Mouse (Mus musculus): ENCODE results near the gene Trabd2b.

The Trabd2b gene

DNA sequence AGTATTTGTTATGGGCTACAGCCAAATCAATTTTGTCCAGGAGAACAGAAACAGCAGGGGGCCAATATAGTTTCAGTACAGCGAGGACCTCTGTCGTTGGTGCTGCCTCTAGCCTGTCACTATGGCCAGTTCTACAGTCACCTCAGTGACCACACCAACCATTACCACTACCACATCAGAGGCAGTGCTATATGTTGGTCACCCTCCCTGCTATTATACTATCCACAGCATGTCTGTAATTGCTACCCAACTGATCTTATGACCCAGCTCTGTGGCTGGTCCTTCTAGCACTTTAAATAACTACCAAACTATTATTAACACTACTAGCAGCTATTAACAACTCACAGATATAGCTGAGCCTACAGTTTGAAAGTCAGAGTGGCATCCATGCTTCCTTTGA is 87.5 kb downstream of the Trabd2b start:
- DNase-seq (ENCODE audit: low read depth, low spot score), result no peak

DNA sequence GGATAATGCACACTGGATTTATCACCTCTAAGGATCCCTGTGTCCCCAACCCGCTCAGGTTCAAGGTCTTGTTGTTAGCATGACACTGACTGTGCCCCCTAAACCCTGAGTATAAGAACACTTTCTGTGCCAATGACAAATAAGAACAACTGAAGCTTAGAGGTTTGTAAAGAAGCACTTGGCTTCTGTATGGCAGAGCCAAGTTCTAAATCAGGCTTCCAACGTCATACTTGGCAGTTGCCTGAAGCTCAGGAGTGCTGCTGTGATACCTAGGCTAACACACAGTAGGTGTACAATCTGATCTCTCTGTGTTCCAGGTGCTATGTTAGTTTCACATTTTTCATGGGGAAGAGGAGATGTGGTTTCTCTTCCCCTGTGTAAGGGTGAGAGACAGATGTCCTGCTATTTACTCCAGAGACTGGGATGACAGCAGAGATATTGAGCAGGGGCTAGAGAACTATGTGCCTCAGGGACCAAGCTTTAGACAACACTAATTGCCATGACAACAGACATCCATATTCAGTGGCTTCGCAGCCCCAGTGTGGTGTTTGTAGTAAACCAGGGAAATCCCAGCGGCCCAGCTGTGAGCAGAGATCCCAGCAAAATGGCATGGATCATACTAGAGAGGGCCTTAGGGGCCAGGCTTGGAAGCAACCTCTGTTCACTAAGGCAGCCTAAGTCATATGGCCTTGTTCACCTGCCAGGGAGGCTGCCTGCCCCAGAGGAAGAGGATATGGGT is 89.3 kb downstream of the Trabd2b start:
- DNase-seq (ENCODE audit: low read depth, low spot score), result no peak

DNA sequence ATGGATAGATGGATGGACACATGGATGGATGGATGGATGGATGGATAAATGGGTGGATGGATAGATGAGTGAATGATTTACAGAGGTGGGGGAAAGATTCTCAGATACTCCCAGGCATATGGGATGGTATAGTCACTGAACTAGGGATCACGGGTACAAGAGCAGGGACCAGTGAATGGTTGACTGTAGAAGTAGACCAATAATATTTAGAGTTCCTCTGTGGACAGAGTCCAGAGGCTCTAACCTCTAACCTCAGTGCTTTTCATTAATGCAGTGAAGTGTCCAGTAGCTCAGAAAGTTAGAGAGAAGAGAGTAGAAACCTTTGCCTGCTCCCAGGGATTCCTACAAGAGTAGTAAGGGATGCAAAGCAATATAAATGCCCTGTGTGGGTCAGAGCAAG is 93.1 kb downstream of the Trabd2b start:
- no peak for DNase-seq (ENCODE audit: low read depth, low spot score)

DNA sequence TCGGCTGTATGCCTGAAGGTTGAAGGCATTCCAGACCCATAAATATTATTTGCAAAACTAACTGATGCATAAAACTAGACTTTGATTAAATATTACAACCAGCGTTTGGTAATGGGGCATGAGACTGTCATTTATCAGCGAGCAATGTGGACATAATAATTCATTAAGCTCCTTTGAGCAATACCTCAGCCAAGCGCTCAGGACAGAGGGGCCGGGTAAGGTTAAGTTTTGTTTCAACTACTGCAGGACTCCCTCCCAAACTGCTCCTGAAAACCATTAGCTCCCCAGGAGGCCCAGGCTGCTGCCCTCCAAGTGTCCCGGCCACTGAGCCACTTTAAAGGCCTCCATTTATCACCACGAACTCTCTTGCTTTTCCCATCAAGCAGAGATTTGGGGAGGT is 93.8 kb downstream of the Trabd2b start:
- no peak for DNase-seq (ENCODE audit: low read depth, low spot score)

DNA sequence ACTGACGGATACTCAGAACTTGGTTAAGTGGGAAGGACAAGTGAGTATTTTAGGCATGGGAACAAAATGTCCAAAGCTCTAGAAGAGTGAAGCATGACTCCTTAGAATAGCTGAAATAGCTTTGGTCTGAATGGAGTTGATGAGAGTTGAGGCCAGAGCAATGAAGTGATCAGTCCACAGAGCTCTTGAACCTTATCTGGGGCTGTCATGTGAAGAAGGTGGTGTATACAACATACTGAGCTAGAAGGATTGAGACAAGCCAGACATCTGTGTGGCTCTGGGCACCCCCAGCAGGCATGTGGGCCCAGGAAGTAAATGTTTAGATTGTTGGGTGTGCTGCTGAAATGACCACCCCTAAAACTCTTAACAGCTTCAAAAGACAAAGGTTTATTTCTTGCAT is 94.5 kb downstream of the Trabd2b start:
- DNase-seq (ENCODE audit: low read depth, low spot score), result no peak

DNA sequence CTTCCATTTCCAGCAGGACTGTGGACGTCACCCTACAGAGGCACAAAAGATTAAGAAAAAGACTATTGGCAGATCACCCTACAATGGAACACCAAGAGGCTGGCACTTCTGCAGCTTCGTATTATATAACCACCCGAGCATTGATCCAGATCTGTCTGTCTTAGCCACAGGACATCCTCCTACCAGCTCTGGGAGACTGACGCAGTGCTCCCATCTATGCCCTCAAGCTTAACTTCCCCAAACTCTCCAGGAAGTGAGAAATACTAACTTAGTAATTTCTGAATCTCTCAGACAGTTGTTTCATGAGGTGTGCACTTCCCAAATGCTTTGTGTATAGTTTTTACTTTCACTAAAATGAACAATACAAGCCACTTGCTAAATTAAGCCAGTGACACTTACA is 95.1 kb downstream of the Trabd2b start:
- no peak for DNase-seq (ENCODE audit: low read depth, low spot score)

DNA sequence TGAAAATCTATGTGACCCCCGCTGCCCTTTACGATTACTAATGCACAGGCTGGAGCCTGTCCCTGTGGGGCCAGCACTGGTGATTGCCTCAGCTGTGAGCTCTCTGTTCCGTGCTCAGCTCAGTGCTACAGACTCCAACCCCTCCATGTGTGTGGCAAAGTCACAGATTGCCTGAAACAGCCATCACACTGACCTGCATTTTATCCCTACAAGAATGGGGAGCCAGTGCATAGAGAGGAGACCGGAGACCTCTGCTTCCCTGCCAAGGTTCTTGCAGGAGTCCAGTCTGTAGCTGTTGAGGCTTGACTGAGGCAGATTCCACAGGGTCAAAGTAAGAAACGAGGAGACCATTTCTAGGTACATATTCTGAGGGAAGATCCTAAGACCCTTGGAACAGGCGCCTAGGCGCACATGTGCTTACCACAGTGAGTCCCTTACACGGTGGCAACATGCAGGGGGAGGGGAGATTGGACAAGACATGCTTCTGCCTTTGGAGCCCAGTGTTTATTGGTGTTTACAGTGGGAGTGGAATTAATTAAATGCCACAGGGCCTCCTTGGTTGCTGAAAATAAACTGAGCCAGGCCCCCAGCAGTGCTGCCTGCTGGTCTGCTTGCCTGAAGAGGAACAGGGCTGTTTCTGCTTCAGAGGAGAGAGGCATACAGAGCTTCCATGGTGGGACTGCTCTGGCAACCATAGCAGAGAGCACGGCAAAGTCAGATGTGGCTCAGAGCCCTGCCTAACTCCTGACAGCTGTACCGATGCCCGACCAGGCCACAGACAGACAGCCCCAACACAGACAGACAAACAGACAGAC is 97.9 kb downstream of the Trabd2b start:
- DNase-seq (ENCODE audit: low read depth, low spot score), result no peak

DNA sequence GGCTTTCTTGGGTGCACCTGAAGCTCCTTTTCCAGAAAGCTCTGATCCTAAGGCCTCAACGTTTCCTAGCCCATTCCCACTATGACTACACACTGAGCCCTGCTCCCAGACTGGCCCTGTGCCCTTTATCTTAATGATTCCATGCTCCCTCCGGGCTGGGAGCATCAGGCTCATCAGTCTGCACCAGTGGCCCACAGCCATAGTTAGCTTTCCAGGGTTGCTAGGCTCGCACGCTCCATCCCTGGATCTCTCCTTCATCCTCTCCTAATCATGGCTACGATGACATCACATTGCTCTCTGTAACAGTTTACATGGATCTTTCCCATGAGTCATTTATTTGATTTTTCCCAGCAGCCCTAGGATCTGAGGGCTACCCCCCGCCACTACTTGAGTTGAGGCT is 103.1 kb downstream of the Trabd2b start:
- DNase-seq (ENCODE audit: low read depth, low spot score), result no peak

DNA sequence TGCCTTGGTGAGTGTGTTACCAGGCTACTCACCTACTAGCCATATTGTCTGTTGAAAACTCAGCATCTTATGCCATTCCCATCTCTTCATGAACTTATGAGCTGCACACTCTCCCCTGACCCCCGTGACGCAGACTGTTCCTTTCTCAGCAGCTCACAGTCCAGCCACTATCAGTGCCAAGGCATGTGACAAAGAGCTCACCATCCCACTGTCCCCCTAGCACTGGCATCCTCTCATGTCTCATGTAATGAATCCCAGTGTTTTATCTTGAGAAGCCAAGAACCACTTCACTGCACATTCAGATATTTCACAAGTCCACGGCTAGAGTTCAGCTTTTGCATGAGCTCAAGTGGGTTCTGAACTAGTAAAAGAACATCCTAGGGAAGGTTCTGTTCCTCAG is 105.1 kb downstream of the Trabd2b start:
- no peak for DNase-seq (ENCODE audit: low read depth, low spot score)

DNA sequence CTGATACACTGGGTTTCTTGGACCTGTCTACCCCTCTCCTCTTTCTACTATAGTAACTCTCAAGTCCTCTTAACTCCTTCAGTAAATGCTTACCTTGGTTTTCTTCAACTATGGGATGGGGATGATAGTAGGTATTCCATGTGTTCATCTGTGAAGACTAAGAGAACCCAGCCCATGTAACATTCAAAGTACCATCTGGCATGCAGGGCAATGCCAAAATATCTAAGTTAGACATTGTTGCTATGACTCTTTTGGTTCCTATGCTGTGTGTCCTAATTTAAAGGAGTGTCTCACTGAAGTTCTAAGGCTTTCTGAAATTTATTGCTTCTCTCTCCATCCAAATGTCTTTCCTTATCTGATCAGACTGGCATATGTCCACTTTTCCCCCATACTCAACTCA is 106.6 kb downstream of the Trabd2b start:
- no peak for DNase-seq (ENCODE audit: low read depth, low spot score)

DNA sequence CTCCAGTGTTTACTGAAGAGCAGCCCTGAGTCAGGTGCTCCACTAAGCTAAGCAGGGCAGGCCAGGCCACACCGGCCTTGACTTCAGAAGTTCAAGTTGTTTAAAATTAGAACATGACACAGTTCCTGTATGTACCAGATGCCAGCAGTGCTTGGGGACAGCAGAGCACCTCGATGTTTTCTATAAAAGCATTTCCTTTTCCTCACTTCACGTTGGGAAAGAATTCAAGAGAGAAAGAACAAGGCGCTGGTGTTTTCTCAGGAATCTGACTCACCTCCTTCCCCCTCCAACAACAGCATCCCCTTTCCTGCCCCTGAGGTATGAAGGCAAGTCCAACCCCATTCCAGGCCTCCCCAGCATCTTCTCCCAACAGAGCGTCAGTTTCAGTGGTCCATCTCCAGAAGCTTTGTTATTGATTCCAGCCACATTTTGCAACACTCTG is 108.8 kb downstream of the Trabd2b start:
- DNase-seq (ENCODE audit: low read depth, low spot score), result no peak

DNA sequence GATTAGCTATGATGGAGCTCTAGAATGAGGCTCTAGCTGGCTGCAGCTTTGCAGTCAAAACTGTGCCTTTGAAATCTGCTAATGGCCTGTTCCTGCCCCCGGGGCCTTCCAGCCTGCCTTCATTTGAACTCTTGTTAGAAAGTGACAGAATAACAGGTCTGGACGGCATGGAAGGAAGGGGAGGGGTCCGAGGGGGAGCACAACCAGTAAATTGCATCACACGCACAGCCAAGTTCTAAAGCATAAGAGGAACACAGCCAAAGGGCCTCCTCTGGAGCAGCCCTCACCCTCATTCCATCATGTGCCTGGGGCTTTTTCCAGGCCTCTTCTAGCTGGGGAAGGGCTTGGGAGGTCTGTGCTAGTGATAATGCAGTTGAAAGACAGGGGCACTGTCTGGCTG is 110.1 kb downstream of the Trabd2b start:
- DNase-seq (ENCODE audit: low read depth, low spot score), result no peak

DNA sequence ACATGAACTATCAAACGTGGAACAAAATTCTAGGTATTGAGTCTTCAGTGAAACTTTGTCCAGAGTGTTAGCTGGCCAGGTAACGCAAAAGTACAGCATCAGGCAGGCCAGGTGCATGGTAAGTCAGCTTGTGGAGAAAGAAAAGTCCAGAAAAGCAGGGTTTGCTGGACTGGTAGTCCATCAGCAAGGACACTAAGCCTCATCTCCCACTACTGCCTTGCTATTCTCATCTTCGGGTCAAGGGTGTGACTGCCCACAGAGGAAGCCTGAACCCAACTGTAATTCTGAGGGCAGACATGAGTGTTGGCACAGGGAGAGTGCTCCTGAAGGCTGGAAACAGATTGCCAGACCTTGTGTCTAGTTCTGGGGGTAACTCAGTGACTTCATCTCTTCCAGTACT is 111.5 kb downstream of the Trabd2b start:
- DNase-seq (ENCODE audit: low read depth, low spot score), result no peak

DNA sequence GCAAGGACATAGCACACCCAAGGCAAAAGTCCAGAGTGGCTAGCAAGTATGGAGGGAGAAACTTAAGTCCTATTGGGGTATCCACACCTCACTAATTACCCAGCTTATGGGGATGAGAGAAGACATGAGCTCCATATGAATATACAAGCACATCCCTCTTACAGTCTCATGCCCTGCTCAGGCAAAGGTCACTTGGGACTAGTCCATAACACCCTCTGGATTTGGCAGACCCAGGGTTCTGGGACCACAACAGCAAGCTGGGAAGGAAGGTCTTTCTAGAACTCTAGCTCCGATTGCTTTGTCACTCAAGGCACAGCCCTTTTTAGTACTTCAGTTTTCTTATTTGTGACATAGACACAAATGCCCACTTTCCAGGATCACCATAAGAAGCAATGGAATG is 112.0 kb downstream of the Trabd2b start:
- DNase-seq (ENCODE audit: low read depth, low spot score), result no peak

DNA sequence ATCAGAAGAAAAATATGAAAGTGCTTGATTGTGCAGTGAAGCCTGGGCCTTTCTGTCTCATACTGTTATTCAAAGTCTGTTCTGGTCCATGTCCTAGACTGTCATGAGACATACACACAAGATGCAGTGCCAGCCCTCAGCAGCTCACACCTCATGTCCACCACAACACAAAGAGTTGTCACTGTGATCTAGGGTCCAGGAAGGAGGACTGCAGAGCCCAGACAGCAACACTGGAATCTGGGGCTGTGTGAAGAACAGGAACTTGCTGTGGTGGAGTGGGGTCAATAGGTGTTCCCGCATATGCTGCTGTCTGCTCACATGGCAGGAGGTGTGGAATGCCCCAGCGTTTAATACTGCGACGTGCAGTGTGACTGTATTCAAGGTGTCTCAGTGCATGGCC is 112.8 kb downstream of the Trabd2b start:
- DNase-seq (ENCODE audit: low read depth, low spot score), result no peak

DNA sequence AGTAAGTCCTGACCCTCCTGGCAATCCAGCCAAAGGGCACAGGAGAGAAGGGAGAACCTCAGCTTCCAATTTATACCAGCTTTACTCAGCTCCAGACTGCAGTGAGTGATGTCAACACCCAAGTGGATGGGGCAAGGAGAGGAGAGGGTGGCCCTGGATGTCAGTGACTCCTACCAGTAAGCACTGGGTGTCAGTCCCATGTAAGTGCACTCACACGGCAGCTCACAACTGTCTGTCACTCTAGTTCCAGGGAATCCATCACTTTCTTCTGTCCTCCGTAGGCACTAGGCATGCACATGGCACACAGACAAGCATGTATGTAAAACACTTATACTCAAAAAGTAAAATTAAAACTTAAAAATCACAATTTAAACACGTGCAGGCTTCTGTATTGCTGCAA is 113.4 kb downstream of the Trabd2b start:
- DNase-seq (ENCODE audit: low read depth, low spot score), result no peak

DNA sequence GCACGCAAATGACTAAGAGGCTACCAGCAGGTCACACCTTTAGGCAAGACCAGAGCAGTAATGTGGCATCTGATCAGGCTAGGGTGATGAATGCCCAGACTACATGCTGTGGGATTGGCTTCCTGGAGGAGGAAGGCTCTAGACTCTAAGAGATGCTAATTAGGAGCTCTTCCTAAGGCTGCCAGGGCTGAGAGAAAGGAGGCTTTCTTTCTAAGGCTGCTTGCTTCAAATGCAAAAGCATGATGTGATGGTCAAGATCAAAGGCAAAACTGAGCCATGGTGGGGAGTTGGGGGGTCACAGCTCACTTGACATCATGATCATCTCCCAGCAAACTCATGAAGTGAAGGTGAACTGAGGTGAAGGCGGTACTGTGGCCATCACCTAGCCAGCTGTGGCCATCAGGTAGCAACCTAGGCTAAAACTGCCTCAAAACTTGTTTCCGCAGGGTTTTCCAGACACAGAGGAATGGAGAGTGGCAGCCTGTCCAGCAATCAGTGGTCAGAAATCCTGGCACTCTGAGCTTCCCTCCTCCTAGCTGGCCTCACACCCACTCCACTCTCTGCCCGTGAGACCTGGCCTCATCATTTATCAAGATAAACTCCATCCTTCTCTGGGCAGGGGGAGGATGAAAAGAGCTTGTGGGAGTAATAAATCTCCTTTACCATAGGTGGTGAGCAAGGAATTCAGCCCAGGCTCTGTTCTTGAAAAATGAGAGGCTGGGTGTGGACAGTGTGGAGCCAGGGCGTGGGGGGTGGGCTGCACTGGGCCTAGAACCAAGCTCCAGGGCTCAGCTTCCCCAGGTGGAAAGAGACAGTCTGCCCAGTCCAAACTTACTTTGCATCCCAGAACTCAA is 117.0 kb downstream of the Trabd2b start:
- DNase-seq (ENCODE audit: low read depth, low spot score), result no peak

DNA sequence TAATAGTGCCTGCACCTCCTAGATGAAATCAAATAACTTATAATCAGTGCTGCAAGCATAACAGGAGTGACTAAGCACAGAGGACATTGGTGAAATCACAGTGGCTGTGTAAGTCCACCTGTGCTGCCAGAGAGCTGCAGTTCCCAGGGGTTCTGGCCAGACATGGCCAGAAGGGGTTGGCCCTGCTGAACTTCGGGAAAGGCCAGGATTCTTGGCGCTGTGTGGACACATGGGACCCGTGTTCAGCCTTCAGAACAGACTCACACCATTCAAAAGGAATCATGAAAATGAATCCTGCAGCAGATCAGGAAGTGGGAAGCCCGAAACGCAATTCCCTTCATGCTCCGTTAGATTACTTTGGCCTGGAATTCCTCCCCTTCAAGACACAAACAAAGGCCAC is 125.1 kb downstream of the Trabd2b start:
- no peak for DNase-seq (ENCODE audit: low read depth, low spot score)

DNA sequence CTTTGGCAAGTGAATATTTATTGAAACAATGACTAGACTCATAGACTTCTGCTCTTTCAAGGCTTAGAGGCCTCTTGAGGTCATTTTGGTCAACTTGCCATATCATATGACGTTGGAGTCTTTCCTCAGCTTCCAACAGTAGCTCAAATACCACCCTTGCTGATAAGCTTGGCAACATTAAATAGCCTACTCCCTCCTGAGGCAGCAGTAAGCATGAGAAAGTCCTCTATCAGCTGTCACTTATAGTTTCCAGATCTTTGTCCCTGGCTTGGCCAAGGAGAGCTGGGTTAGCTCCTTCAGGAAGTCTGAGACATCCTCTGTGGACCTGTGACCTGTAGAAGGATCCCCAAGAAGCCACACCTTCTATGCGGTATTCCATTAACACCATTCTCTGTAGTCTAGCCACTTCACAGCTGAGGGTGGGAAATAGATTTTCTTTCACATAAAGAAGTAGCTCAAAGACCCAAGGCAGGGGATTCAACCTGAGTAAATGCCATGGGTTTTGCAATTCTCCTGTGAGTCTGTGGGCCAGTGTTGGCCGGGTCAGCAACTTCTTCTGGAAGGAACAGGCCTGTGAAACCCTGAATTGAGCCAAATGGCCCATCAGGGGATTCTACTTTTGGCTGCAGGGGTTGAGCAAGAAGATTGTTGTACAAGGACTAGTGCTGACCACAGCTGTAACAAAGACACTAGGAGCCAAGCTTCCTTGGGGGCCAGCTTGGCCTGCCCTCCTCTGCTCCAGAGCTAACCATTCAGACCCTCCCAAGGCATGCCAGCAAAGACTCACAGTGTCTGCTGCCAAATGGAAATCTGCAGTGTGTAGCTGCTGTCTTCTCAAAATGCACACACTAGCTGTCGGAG is 127.6 kb downstream of the Trabd2b start:
- no peak for DNase-seq (ENCODE audit: low read depth, low spot score)

DNA sequence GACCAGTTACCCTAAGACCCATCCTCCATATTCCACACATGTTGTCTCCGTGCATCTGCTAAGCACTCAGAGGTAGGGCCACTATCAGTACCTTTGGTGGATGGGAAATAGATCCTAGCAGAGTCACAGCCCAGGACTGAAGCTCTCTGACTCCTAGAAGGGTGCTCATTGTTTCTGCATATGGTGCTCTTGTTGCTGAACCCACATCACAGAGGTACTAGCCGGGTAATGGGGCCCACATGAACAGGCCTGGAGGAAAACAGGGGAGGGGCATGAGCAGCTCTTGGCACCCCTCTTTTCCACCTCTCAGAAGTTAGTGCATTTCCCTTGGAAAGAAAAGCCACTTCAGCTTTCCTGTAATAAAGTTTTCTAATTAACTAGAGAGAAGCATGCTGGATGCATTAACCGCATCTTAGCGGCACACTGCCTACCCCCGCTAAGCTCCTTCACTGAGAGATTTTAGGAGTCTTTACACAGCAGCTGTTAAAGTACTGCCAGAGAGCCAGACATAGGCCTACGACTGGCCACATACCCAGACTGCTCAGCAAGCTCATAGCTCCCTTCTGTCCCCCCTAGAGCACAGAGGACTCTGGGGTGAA is 131.0 kb downstream of the Trabd2b start:
- no peak for DNase-seq (ENCODE audit: low read depth, low spot score)

DNA sequence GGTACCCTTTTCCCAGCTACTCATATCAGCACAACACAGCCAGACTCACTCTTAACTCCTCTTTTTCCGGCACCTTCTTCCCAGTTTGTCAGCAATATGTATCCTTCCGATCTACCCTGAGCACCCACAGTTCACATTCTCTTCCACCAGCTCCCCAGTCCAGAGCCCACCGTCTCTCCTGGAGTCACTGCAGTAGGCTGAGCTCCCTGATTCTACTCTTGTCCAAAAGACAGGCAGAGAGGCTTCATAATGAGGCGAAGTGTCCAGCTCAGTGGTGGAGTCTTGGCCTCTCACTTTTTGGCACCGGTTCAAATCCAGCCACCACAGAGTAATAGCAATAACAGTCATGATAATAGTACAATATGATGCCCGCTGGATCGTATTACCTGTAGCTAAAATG is 133.5 kb downstream of the Trabd2b start:
- DNase-seq (ENCODE audit: low read depth, low spot score), result no peak
